ENCODE assay signal across 1 mouse cellular context in genomic region chr4:101446606-101447005, GRCm38 (mm10). TPM values are rescaled to one million over a fixed set of nuclear protein-coding genes. Genes with fewer than 3 reads are reported as not detected.
"Had no signal": no experiment of that assay in that cellular context is flagged by ENCODE, and none has a peak within 500 bp of the region (broad histone marks: within the 10 kb centered on the region; RNA-seq: fewer than 3 reads in every experiment).

No protein-coding gene starts in this region.

RNA-seq across cellular contexts. Expression of gene Dnajc6, which starts 49.8 kb away (rescaled TPM):
- total RNA-seq: neutrophil, adult 5-6 weeks had no signal
